Mouse (Mus musculus): Measurements from ENCODE around the gene Lefty2. TPM values are rescaled to one million over a fixed set of nuclear protein-coding genes. Genes with fewer than 3 reads are reported as not detected.

Gene Lefty2
- 0.27 TPM in 2 replicates for polyA plus RNA-seq (2015; fragmentation: Nextera tagmentation; extraction: Ambion mirVana)

DNA sequence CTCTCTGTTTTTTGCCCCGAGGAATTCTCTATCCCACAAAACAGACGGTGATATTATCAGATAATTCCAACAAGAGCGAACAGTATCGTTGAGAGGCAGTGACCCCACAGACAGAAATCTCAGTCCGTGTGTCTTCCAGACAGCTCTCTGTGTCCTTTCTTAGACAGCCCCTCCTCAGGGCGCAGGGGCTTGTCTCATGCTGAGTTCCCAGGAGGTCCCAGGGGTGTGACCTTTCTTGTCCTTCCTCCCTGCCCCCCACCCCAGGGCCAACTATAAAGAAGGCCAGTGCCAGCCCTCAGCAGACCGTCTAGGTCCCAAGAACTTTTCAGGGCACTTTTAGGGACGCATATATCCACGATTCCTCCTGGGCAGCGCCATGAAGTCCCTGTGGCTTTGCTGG lies at the start of gene Lefty2:
TSS of gene Lefty2 (plus strand) at position 301 of the 400 bp plus-strand sequence.
- Histone ChIP-seq H3K27ac (no peak within 1 kb of the TSS), H3K4me2 (replicated peaks) (no peak within 1 kb of the TSS; the same call in 1 of the 2 replicates), H3K9me3 (no peaks in the 10 kb centered on the region), H3K27me3 (peaks cover 47% of the 10 kb centered on the region), H3K9ac (no peak within 1 kb of the TSS), H3K4me3 (no peak within 1 kb of the TSS), H3K4me1 (peaks cover 19% of the 10 kb centered on the region), H3K36me3 (no peaks in the 10 kb centered on the region)
- WGBS: 56% methylated on average over 10 of the region's 10 CpGs
- no peak for ATAC-seq (ENCODE audit: low FRiP score, low read depth)

GRCm38 (mm10) chr1:180848114-180848510 lies 44.8 kb upstream of the Lefty2 start:
- WGBS: 1% methylated on average over 9 of the region's 9 CpGs
- ATAC-seq (ENCODE audit: low FRiP score, low read depth): peak; percentile 57
- H3K27ac ChIP-seq: peak overlapping the region; percentile 90
- peak overlapping the region; percentile 68 for H3K4me2 ChIP-seq (replicated peaks)
- H3K36me3 ChIP-seq: no peaks in the 10 kb centered on the region
- peak overlapping the region; percentile 35 for H3K4me3 ChIP-seq
- no peaks in the 10 kb centered on the region for H3K9me3 ChIP-seq
- H3K27me3 ChIP-seq: no peaks in the 10 kb centered on the region
- H3K4me1 ChIP-seq: peaks cover 41% of the 10 kb centered on the region
- peak overlapping the region; percentile 54 for H3K9ac ChIP-seq

GRCm38 (mm10) chr1:180848511-180849241 lies 44.2 kb upstream of the Lefty2 start:
- H3K4me2 ChIP-seq (replicated peaks): peak overlapping the region; percentile 68
- H3K9me3 ChIP-seq: no peaks in the 10 kb centered on the region
- no peak for ATAC-seq (ENCODE audit: low FRiP score, low read depth)
- H3K4me3 ChIP-seq: peak overlapping the region; percentile 35
- WGBS: 22% methylated on average over 11 of the region's 11 CpGs
- H3K27me3 ChIP-seq: no peaks in the 10 kb centered on the region
- H3K9ac ChIP-seq: peak overlapping the region; percentile 54
- H3K36me3 ChIP-seq: no peaks in the 10 kb centered on the region
- H3K4me1 ChIP-seq: peaks cover 41% of the 10 kb centered on the region
- H3K27ac ChIP-seq: peak overlapping the region; percentile 90

- no peaks in the 10 kb centered on the region for H3K27me3 ChIP-seq
- no peak for ATAC-seq (ENCODE audit: low FRiP score, low read depth)
Measured at GRCm38 (mm10) chr1:180849701-180850301, 43.1 kb upstream of the Lefty2 start.

GRCm38 (mm10) chr1:180850316-180851270 lies 42.3 kb upstream of the Lefty2 start, which contains the start of gene Sde2:
Gene Sde2, plus strand, starts transcription at chr1:180851127.
- Histone ChIP-seq H3K4me2 (replicated peaks) (peak within 1 kb of the TSS; percentile 80), H3K27me3 (no peaks in the 10 kb centered on the region), H3K4me1 (peaks cover 41% of the 10 kb centered on the region), H3K9ac (peak within 1 kb of the TSS; percentile 88), H3K9me3 (no peaks in the 10 kb centered on the region), H3K36me3 (peaks cover 9% of the 10 kb centered on the region), H3K27ac (peak within 1 kb of the TSS; percentile 99), H3K4me3 (peak within 1 kb of the TSS; percentile 83)
- under 1% methylated on average over 77 of the region's 77 CpGs for WGBS
- peak; percentile 98 for ATAC-seq (ENCODE audit: low FRiP score, low read depth)

More at GRCm38 (mm10) chr1:180849701-180850301, 43.1 kb upstream of the Lefty2 start:
- Histone ChIP-seq H3K9ac (peak overlapping the region; percentile 74), H3K36me3 (peaks cover 1% of the 10 kb centered on the region), H3K27ac (peak overlapping the region; percentile 99), H3K9me3 (no peaks in the 10 kb centered on the region), H3K4me2 (replicated peaks) (peak overlapping the region; percentile 76), H3K4me3 (peak overlapping the region; percentile 83), H3K4me1 (peaks cover 41% of the 10 kb centered on the region)
- 20% methylated on average over 11 of the region's 11 CpGs for WGBS

- no peak overlapping the region for H3K9ac ChIP-seq
- no peak for ATAC-seq (ENCODE audit: low FRiP score, low read depth)
- no peak overlapping the region for H3K4me2 ChIP-seq (replicated peaks)
- no peak overlapping the region for H3K4me3 ChIP-seq
- peaks cover 87% of the 10 kb centered on the region for H3K36me3 ChIP-seq
- H3K9me3 ChIP-seq: no peaks in the 10 kb centered on the region
- H3K4me1 ChIP-seq: no peaks in the 10 kb centered on the region
- H3K27ac ChIP-seq: no peak overlapping the region
- H3K27me3 ChIP-seq: no peaks in the 10 kb centered on the region
Measured at GRCm38 (mm10) chr1:180858763-180859162, 34.1 kb upstream of the Lefty2 start.

DNA sequence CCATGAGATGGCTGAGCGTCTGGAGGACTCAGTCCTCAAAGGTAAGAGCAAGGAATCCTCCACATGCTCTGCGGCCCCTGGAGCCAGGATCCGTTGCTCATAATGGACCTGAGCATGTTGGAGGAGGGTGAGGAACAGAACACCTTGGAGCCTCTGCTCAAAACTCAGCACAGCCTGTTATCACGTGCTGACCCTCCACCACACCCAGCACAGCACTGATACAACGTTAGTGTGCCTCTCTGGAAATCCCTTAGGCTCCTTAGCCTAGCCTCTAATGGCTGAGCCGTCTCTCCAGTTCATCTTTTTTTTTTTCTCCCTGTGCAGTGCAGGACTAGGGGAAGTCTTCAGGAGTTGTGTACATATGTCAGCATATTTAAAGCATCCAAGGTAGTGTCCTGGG lies 32.9 kb upstream of the Lefty2 start:
- WGBS: 85% methylated on average over 6 of the region's 6 CpGs
- Histone ChIP-seq H3K4me3 (no peak overlapping the region), H3K9ac (no peak overlapping the region), H3K36me3 (peaks cover 96% of the 10 kb centered on the region), H3K9me3 (no peaks in the 10 kb centered on the region), H3K4me1 (no peaks in the 10 kb centered on the region), H3K27ac (no peak overlapping the region), H3K4me2 (replicated peaks) (no peak overlapping the region), H3K27me3 (no peaks in the 10 kb centered on the region)
- ATAC-seq (ENCODE audit: low FRiP score, low read depth): no peak

- no peak for ATAC-seq (ENCODE audit: low FRiP score, low read depth)
- Histone ChIP-seq H3K9me3 (no peaks in the 10 kb centered on the region), H3K4me3 (no peak overlapping the region), H3K36me3 (peaks cover 94% of the 10 kb centered on the region), H3K27ac (no peak overlapping the region), H3K4me1 (no peaks in the 10 kb centered on the region), H3K4me2 (replicated peaks) (no peak overlapping the region), H3K9ac (no peak overlapping the region), H3K27me3 (no peaks in the 10 kb centered on the region)
- WGBS: 16% methylated on average over 1 of the region's 1 CpGs
Measured at GRCm38 (mm10) chr1:180863606-180864005, 29.3 kb upstream of the Lefty2 start.

GRCm38 (mm10) chr1:180866001-180866400 lies 26.9 kb upstream of the Lefty2 start:
- Histone ChIP-seq H3K27ac (no peak overlapping the region), H3K9ac (no peak overlapping the region), H3K36me3 (peaks cover 74% of the 10 kb centered on the region), H3K9me3 (no peaks in the 10 kb centered on the region), H3K4me3 (no peak overlapping the region), H3K27me3 (no peaks in the 10 kb centered on the region), H3K4me1 (no peaks in the 10 kb centered on the region), H3K4me2 (replicated peaks) (no peak overlapping the region)
- ATAC-seq (ENCODE audit: low FRiP score, low read depth): no peak
- WGBS: 91% methylated on average over 7 of the region's 7 CpGs

GRCm38 (mm10) chr1:180870122-180870650 lies 22.7 kb upstream of the Lefty2 start:
- no peak for ATAC-seq (ENCODE audit: low FRiP score, low read depth)
- H3K36me3 ChIP-seq: peaks cover 34% of the 10 kb centered on the region
- H3K9me3 ChIP-seq: no peaks in the 10 kb centered on the region
- H3K27me3 ChIP-seq: no peaks in the 10 kb centered on the region
- H3K4me1 ChIP-seq: no peaks in the 10 kb centered on the region
- no peak overlapping the region for H3K9ac ChIP-seq
- H3K27ac ChIP-seq: no peak overlapping the region
- WGBS: 64% methylated on average over 13 of the region's 13 CpGs
- no peak overlapping the region for H3K4me2 ChIP-seq (replicated peaks)
- no peak overlapping the region for H3K4me3 ChIP-seq

GRCm38 (mm10) chr1:180873861-180874484 lies 18.9 kb upstream of the Lefty2 start:
- ATAC-seq (ENCODE audit: low FRiP score, low read depth): no peak
- Histone ChIP-seq H3K9me3 (no peaks in the 10 kb centered on the region), H3K9ac (no peak overlapping the region), H3K27me3 (no peaks in the 10 kb centered on the region), H3K27ac (no peak overlapping the region), H3K36me3 (no peaks in the 10 kb centered on the region), H3K4me2 (replicated peaks) (no peak overlapping the region), H3K4me3 (no peak overlapping the region), H3K4me1 (no peaks in the 10 kb centered on the region)
- 21% methylated on average over 9 of the region's 9 CpGs for WGBS
